Mouse (Mus musculus): Measurements from ENCODE around the gene Mecom. TPM values are rescaled to one million over a fixed set of nuclear protein-coding genes. Genes with fewer than 3 reads are reported as not detected.
A peak's percentile ranks its signal among the peaks of the same experiment; 100 is the strongest.

The Mecom gene
- polyA plus RNA-seq, 1 experiment from 2014 or later: 13.7 TPM

- H3K9ac ChIP-seq: no peak overlapping the region
- no peak overlapping the region for H3K4me3 ChIP-seq (replicated peaks; ENCODE audit: low read length)
- H3K9me3 ChIP-seq (ENCODE audit: control insufficient read depth, low read length): no peaks in the 10 kb centered on the region
- peaks cover 52% of the 10 kb centered on the region for H3K27me3 ChIP-seq (ENCODE audit: control insufficient read depth, insufficient read depth, low read length)
- H3K4me2 ChIP-seq (replicated peaks): peak overlapping the region; percentile 53; the same call in 1 of the 2 replicates
- H3K4me1 ChIP-seq (replicated peaks; ENCODE audit: control insufficient read depth, insufficient read depth, low read length): peaks cover 14% of the 10 kb centered on the region
- no peak for DNase-seq (ENCODE audit: low spot score)
- 38% methylated on average over 19 of the region's 19 CpGs for WGBS
- no peaks in the 10 kb centered on the region for H3K36me3 ChIP-seq (replicated peaks; ENCODE audit: control insufficient read depth, insufficient read depth)
- ATAC-seq (ENCODE audit: low FRiP score): no peak
- H3K27ac ChIP-seq: no peak overlapping the region
Measured at GRCm38 (mm10) chr3:30220701-30221412, 327.0 kb downstream of the Mecom start.

DNA sequence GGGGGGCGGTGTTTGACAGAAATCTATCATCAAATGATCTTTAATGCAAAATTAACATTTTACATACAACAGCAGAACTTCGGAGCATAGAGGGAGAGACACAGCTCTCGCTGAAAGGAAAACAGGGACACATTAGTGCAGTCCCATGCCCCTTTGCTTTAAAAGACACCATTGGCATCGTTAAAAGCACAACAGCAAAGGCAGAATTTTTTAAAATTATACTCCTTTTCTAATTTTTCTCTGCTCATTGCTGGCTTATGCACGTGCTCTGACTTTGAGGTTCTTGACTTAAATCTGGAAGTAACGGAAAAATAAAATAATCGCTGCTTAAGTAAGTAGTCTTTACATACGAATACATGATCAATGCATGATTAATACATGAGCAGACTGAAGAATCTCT is 327.9 kb downstream of the Mecom start:
- H3K27ac ChIP-seq: no peak overlapping the region
- ATAC-seq (ENCODE audit: low FRiP score): no peak
- H3K4me3 ChIP-seq (replicated peaks; ENCODE audit: low read length): peak overlapping the region; percentile 21
- no peak for DNase-seq (ENCODE audit: low spot score)
- peaks cover 14% of the 10 kb centered on the region for H3K4me1 ChIP-seq (replicated peaks; ENCODE audit: control insufficient read depth, insufficient read depth, low read length)
- H3K27me3 ChIP-seq (ENCODE audit: control insufficient read depth, insufficient read depth, low read length): peaks cover 51% of the 10 kb centered on the region
- no peaks in the 10 kb centered on the region for H3K36me3 ChIP-seq (replicated peaks; ENCODE audit: control insufficient read depth, insufficient read depth)
- H3K4me2 ChIP-seq (replicated peaks): peak overlapping the region; percentile 53
- peak overlapping the region; percentile 28; the same call in 1 of the 2 replicates for H3K9ac ChIP-seq
- 29% methylated on average over 8 of the region's 8 CpGs for WGBS
- H3K9me3 ChIP-seq (ENCODE audit: control insufficient read depth, low read length): no peaks in the 10 kb centered on the region

GRCm38 (mm10) chr3:30219190-30219884 is 328.5 kb downstream of the Mecom start:
- Histone ChIP-seq H3K4me2 (replicated peaks) (peak overlapping the region; percentile 53), H3K9ac (peak overlapping the region; percentile 28; the same call in 1 of the 2 replicates), H3K27ac (no peak overlapping the region), H3K27me3 (ENCODE audit: control insufficient read depth, insufficient read depth, low read length) (peaks cover 47% of the 10 kb centered on the region), H3K4me3 (replicated peaks; ENCODE audit: low read length) (peak overlapping the region; percentile 21), H3K4me1 (replicated peaks; ENCODE audit: control insufficient read depth, insufficient read depth, low read length) (peaks cover 14% of the 10 kb centered on the region), H3K36me3 (replicated peaks; ENCODE audit: control insufficient read depth, insufficient read depth) (no peaks in the 10 kb centered on the region), H3K9me3 (ENCODE audit: control insufficient read depth, low read length) (no peaks in the 10 kb centered on the region)
- DNase-seq (ENCODE audit: low spot score): no peak
- no peak for ATAC-seq (ENCODE audit: low FRiP score)
- 2% methylated on average over 21 of the region's 21 CpGs for WGBS

DNA sequence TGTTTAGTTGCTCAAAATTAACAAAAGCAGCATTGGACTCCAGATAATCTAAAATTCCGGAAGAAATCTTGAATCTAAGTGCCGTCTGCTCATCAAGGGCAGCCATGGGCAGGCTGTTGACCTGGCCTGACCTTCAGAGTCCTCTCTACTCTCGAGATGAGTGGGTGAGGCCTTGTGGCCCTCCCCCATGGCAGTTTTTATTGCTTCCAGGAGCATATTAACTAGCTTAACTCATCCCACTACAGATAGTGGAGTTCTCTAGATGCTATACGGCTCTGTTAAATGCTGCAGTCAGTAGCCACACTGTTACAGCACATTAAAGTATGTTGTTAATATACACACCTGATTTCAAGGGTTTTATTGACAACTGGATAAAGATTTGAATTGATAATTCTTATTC is 333.2 kb downstream of the Mecom start:
- DNase-seq (ENCODE audit: low spot score): no peak
- H3K36me3 ChIP-seq (replicated peaks; ENCODE audit: control insufficient read depth, insufficient read depth): no peaks in the 10 kb centered on the region
- H3K27me3 ChIP-seq (ENCODE audit: control insufficient read depth, insufficient read depth, low read length): peaks cover 29% of the 10 kb centered on the region
- H3K4me2 ChIP-seq (replicated peaks): no peak overlapping the region
- peaks cover 6% of the 10 kb centered on the region for H3K4me1 ChIP-seq (replicated peaks; ENCODE audit: control insufficient read depth, insufficient read depth, low read length)
- H3K4me3 ChIP-seq (replicated peaks; ENCODE audit: low read length): no peak overlapping the region
- 65% methylated on average over 4 of the region's 4 CpGs for WGBS
- ATAC-seq (ENCODE audit: low FRiP score): no peak
- no peak overlapping the region for H3K9ac ChIP-seq
- H3K27ac ChIP-seq: no peak overlapping the region
- H3K9me3 ChIP-seq (ENCODE audit: control insufficient read depth, low read length): no peaks in the 10 kb centered on the region

DNA sequence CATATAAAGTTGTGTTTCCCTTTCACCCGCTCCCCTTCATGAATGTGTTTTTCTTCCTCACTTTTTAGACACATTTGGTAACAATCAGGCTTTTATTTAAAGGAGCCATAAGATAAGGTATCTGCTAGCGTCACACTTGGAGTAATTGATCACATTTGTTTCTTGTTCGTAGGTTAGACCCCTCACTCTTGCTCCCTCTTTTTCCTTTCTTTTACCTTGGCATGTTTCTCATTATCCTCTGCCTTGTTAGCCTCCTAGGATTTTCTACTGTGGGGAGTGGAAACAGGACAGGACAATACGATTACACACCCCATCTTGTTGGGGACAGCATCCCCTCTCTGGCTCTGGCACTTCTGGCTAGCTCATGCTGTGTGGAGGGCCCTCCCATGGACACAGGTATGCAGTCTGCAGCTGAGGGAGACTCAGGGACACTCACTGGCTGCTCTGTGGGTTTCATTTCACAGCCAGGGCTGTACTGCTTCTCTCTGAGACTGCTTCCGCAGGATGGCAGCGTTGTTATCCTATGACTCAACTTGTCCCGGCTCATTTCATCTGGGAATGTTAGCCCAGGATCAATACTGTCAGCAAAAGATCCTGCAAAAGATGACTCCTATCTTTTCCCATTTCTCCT is 334.2 kb downstream of the Mecom start:
- no peak overlapping the region for H3K4me2 ChIP-seq (replicated peaks)
- WGBS: 37% methylated on average over 7 of the region's 7 CpGs

GRCm38 (mm10) chr3:30212802-30213201 is 335.0 kb downstream of the Mecom start:
- no peaks in the 10 kb centered on the region for H3K9me3 ChIP-seq (ENCODE audit: control insufficient read depth, low read length)
- 53% methylated on average over 3 of the region's 3 CpGs for WGBS
- H3K36me3 ChIP-seq (replicated peaks; ENCODE audit: control insufficient read depth, insufficient read depth): no peaks in the 10 kb centered on the region
- H3K4me3 ChIP-seq (replicated peaks; ENCODE audit: low read length): no peak overlapping the region
- H3K9ac ChIP-seq: no peak overlapping the region
- DNase-seq (ENCODE audit: low spot score) (no peak), ATAC-seq (ENCODE audit: low FRiP score) (no peak)
- no peak overlapping the region for H3K27ac ChIP-seq
- peaks cover 14% of the 10 kb centered on the region; the same call in 1 of the 2 replicates for H3K27me3 ChIP-seq (ENCODE audit: control insufficient read depth, insufficient read depth, low read length)
- H3K4me2 ChIP-seq (replicated peaks): no peak overlapping the region
- no peaks in the 10 kb centered on the region; the same call in 1 of the 2 replicates for H3K4me1 ChIP-seq (replicated peaks; ENCODE audit: control insufficient read depth, insufficient read depth, low read length)

More for the DNA sequence above, 334.2 kb downstream of the Mecom start:
- Histone ChIP-seq H3K27ac (no peak overlapping the region), H3K9me3 (ENCODE audit: control insufficient read depth, low read length) (no peaks in the 10 kb centered on the region), H3K9ac (no peak overlapping the region), H3K4me1 (replicated peaks; ENCODE audit: control insufficient read depth, insufficient read depth, low read length) (no peaks in the 10 kb centered on the region), H3K27me3 (ENCODE audit: control insufficient read depth, insufficient read depth, low read length) (peaks cover 21% of the 10 kb centered on the region), H3K4me3 (replicated peaks; ENCODE audit: low read length) (no peak overlapping the region), H3K36me3 (replicated peaks; ENCODE audit: control insufficient read depth, insufficient read depth) (no peaks in the 10 kb centered on the region)
- ATAC-seq (ENCODE audit: low FRiP score) (no peak), DNase-seq (ENCODE audit: low spot score) (no peak)

DNA sequence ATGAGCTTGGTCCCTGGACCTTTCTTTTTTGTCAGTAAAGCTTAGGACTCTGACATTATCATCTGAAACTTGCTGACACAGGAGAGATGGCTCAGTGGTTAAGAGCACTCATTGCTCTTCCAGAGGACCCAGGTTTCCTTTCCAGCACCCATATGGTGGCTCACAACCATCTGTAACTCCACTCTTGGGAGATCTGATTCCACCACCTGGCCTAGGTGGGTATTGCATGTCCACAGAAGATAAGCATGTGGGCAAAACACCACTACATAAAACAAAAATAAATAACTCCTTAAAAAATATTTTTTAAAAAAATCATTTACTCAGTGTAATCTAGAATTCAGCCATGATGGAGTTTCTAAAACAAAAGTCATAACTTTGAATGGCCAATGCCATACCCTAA is 338.7 kb downstream of the Mecom start:
- DNase-seq (ENCODE audit: low spot score) (no peak), ATAC-seq (ENCODE audit: low FRiP score) (no peak)
- Histone ChIP-seq H3K27ac (no peak overlapping the region), H3K9ac (no peak overlapping the region), H3K36me3 (replicated peaks; ENCODE audit: control insufficient read depth, insufficient read depth) (no peaks in the 10 kb centered on the region), H3K27me3 (ENCODE audit: control insufficient read depth, insufficient read depth, low read length) (peaks cover 6% of the 10 kb centered on the region; the same call in 1 of the 2 replicates), H3K9me3 (ENCODE audit: control insufficient read depth, low read length) (no peaks in the 10 kb centered on the region), H3K4me3 (replicated peaks; ENCODE audit: low read length) (no peak overlapping the region), H3K4me2 (replicated peaks) (no peak overlapping the region), H3K4me1 (replicated peaks; ENCODE audit: control insufficient read depth, insufficient read depth, low read length) (peaks cover 6% of the 10 kb centered on the region; the same call in 1 of the 2 replicates)

DNA sequence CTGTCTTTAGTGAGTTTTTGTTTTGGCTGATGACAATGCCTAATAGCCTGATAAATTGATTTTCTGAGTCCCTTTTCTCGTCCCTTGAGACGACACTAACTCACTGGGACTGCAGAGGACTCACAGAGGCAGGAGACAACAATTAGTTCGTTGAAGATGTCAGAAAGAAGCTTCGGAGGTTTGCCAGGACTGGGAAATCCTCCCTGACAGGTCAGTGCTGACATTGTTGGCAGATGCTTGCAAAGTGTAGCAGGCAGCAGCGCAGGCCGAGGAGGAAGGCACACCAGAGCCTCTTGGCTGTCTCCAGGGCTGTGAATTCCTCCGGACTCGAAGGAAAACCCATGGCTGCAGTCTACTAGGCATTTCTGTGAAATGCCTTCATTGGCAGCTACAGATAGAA is 339.9 kb downstream of the Mecom start:
- H3K4me3 ChIP-seq (replicated peaks; ENCODE audit: low read length): no peak overlapping the region

DNA sequence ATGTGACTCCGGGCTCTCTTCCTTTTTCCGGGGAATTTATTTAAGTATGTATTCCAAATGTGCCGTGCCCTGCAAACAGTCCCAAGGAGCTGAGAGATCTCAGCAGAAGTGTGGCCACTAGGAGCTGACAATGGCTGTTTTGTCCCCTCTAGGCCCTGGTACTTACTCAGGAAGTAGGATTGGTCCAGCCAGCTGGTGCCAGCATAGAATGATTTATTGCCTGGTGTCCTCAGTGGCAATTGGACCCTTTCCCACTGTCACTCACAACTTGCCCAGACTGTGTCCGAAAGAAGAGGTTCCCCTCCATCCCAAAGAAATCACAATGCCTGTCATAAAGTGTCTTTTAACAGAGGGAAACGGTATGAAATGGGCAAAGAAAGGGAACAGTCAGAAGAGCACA is 340.4 kb downstream of the Mecom start:
- peak; percentile 55 for DNase-seq (ENCODE audit: low spot score)
- WGBS: 32% methylated on average over 5 of the region's 5 CpGs
- Histone ChIP-seq H3K4me3 (replicated peaks; ENCODE audit: low read length) (no peak overlapping the region), H3K27me3 (ENCODE audit: control insufficient read depth, insufficient read depth, low read length) (no peaks in the 10 kb centered on the region), H3K4me1 (replicated peaks; ENCODE audit: control insufficient read depth, insufficient read depth, low read length) (peaks cover 6% of the 10 kb centered on the region; the same call in 1 of the 2 replicates), H3K27ac (peak overlapping the region; percentile 40), H3K4me2 (replicated peaks) (peak overlapping the region; percentile 20), H3K36me3 (replicated peaks; ENCODE audit: control insufficient read depth, insufficient read depth) (no peaks in the 10 kb centered on the region), H3K9ac (no peak overlapping the region; the same call in 1 of the 2 replicates), H3K9me3 (ENCODE audit: control insufficient read depth, low read length) (no peaks in the 10 kb centered on the region)
- ATAC-seq (ENCODE audit: low FRiP score): peak; percentile 78; the same call in 1 of the 2 replicates

More for the DNA sequence above, 339.9 kb downstream of the Mecom start:
- ATAC-seq (ENCODE audit: low FRiP score) (peak; percentile 77; the same call in 1 of the 2 replicates), DNase-seq (ENCODE audit: low spot score) (no peak)
- no peaks in the 10 kb centered on the region for H3K36me3 ChIP-seq (replicated peaks; ENCODE audit: control insufficient read depth, insufficient read depth)
- H3K9me3 ChIP-seq (ENCODE audit: control insufficient read depth, low read length): no peaks in the 10 kb centered on the region
- peaks cover 1% of the 10 kb centered on the region; the same call in 1 of the 2 replicates for H3K27me3 ChIP-seq (ENCODE audit: control insufficient read depth, insufficient read depth, low read length)
- peak overlapping the region; percentile 20 for H3K4me2 ChIP-seq (replicated peaks)
- peak overlapping the region; percentile 40 for H3K27ac ChIP-seq
- WGBS: 19% methylated on average over 8 of the region's 8 CpGs
- peaks cover 6% of the 10 kb centered on the region; the same call in 1 of the 2 replicates for H3K4me1 ChIP-seq (replicated peaks; ENCODE audit: control insufficient read depth, insufficient read depth, low read length)
- H3K9ac ChIP-seq: no peak overlapping the region; the same call in 1 of the 2 replicates

Measured in hindbrain, embryonic 14.5 days (tissue).